Mouse (Mus musculus): ENCODE measurements at regions not wholly inside any gene's neighbourhood (a gene's known extent, or its start where the extent isn't known, plus 50 kb on each side); places are given as distances from the start of the nearest gene placed in this dataset.

DNA sequence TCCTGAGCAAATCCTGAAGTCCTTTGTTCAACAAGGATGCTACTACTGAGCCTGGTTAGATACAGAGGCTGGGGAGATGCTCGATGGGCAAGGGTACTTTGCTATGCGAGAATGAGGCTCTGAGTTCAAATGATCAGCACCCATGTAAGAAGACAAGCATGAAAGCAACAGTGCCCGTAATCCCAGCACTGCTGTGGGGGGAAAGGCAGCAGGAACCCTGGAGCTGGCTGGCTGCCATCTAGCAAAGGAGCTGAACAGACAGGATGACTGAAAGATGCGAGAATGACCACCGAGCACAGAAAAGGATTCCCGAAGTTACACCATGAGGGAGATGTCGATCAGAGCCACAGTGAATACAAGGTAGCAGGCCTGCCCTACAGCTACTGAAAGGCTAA, 84.5 kb downstream of the Pdgfa start:
- Histone ChIP-seq H3K4me3 (no peak overlapping the region), H3K4me1 (peaks cover 26% of the 10 kb centered on the region), H3K9me3 (no peaks in the 10 kb centered on the region), H3K27ac (replicated peaks) (0 out of 2 replicates have a peak overlapping the region, but pooled peaks have one; percentile 12), H3K36me3 (replicated peaks) (no peaks in the 10 kb centered on the region), H3K27me3 (replicated peaks; ENCODE audit: low read depth, poor library complexity, severe bottlenecking) (no peaks in the 10 kb centered on the region)
- DNase-seq (ENCODE audit: low spot score), result no peak
- 74% methylated on average over 7 of the region's 7 CpGs for WGBS

DNA sequence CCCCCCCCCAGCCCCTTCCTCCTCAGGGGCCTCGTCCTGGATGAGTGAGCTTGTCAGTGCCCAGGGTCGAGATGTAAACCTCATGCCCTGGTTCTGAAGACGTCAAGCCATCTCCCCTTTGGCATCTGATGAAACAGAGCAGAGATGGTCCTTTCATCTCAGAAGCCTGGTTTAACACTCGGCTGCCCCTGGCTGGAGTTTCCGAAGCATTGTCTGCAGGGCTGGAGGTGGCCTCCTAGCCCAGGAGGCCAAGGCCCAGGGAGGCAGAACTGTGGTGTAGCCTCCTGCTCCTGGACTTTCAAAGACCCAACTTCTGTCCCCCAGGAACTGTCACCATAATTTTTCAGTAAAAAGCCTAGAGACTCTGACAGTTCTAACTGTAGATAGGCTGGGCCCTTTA, 82.1 kb downstream of the Pdgfa start:
- Histone ChIP-seq H3K27me3 (replicated peaks; ENCODE audit: low read depth, poor library complexity, severe bottlenecking) (no peaks in the 10 kb centered on the region), H3K9me3 (no peaks in the 10 kb centered on the region), H3K27ac (replicated peaks) (peak overlapping the region; percentile 49), H3K36me3 (replicated peaks) (no peaks in the 10 kb centered on the region), H3K4me1 (peaks cover 27% of the 10 kb centered on the region), H3K4me3 (no peak overlapping the region)
- no peak for DNase-seq (ENCODE audit: low spot score)
- 18% methylated on average over 5 of the region's 5 CpGs for WGBS

DNA sequence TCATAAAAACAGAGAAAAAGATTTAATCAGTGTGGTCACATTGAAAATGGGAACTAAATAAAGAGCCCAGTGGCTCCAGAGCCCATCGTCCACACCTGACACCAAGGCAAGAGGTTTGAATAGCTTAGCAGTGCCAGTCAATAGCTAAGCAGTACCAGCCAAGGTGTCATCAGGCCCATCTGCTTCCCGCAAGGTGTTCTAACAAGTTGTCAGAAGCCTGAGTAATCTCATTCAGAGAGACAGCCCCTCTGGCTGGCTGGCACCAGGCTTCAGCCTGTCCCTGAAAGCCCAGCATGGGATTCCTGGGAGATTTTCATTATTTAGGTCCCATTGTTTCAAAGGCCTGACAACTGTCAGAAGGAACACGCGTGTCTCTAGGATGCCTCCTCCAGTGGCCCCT, 81.7 kb downstream of the Pdgfa start:
- Histone ChIP-seq H3K9me3 (no peaks in the 10 kb centered on the region), H3K4me1 (peaks cover 30% of the 10 kb centered on the region), H3K36me3 (replicated peaks) (no peaks in the 10 kb centered on the region), H3K4me3 (no peak overlapping the region), H3K27ac (replicated peaks) (no peak overlapping the region), H3K27me3 (replicated peaks; ENCODE audit: low read depth, poor library complexity, severe bottlenecking) (no peaks in the 10 kb centered on the region)
- 72% methylated on average over 4 of the region's 4 CpGs for WGBS
- no peak for DNase-seq (ENCODE audit: low spot score)

DNA sequence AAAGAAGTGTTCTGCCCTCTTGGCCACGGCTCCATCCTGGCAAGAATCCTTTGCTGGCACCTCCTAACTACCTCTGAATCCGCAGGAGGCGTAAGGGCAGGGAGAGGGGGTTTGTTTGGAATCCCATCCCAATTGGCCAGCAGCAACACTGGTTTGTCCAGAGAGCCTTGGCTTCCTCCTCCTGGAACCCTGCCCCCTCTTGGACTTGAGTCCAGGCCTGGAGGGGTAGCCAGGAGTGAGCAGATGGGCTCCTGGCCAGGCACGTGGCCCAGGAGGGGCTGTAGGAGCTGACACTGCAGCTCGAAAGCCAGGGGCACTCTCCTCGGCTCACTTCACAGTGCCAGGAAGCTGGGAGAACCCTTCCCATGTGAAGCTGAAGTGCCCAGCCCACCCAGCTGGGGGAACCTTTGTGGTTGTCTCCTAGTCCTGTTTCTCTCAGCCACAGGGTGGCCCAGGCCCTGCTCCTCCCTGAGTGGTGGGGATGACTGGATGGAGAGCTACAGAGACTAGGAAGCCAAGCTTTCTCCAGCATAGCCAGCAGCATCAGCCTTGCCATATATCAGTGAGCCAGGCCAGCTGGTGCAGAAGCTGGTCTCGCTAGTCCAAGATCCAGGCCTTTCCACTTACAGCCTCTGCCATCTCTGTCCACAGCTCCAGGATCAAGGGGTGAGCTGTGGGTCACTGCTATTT, 76.9 kb downstream of the Pdgfa start:
- Histone ChIP-seq H3K27ac (replicated peaks) (no peak overlapping the region), H3K4me3 (no peak overlapping the region), H3K4me1 (peaks cover 4% of the 10 kb centered on the region; the same call in 1 of the 2 replicates), H3K36me3 (replicated peaks) (no peaks in the 10 kb centered on the region), H3K9me3 (no peaks in the 10 kb centered on the region), H3K27me3 (replicated peaks; ENCODE audit: low read depth, poor library complexity, severe bottlenecking) (no peaks in the 10 kb centered on the region)
- DNase-seq (ENCODE audit: low spot score), result no peak
- 79% methylated on average over 7 of the region's 7 CpGs for WGBS

DNA sequence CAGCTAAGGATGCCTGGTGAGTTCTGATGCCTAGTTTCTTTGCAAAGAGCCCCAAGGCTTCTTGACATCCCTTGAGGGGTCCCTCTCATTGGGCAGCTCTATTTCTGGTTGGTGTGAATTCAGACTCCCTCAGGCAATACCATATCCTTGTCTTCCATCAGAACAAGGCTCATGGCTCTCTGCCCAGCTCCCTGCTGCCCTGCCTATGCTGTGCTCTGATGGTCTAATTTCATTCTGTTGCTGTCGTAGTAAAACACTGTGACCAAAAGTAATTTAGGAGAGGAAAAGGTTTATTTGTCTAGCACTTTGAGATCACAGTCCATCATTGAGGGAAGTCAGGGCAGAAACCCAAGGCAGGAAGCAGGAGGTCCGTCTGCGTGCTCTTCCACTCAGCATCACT, 75.1 kb downstream of the Pdgfa start:
- Histone ChIP-seq H3K9me3 (no peaks in the 10 kb centered on the region), H3K27ac (replicated peaks) (no peak overlapping the region), H3K36me3 (replicated peaks) (no peaks in the 10 kb centered on the region), H3K4me1 (0 out of 2 replicates have a peak, but pooled peaks cover 3% of the 10 kb centered on the region), H3K27me3 (replicated peaks; ENCODE audit: low read depth, poor library complexity, severe bottlenecking) (no peaks in the 10 kb centered on the region), H3K4me3 (no peak overlapping the region)
- 79% methylated on average over 3 of the region's 3 CpGs for WGBS
- DNase-seq (ENCODE audit: low spot score), result no peak

Measured in embryonic facial prominence, embryonic 10.5 days (tissue).